Mouse (Mus musculus) spleen, adult 2 months (tissue): ENCODE results near the gene Dennd4a.

Experiments used
- CTCF ChIP-seq: fragments of 200-500 bp; IDR thresholded peaks from 2 replicates; pipeline ENCODE4 v1.5.1; 2011; ENCODE audit warnings: mild to moderate bottlenecking, inconsistent platforms; ENCODE audit not compliant: insufficient read depth, insufficient read length, insufficient replicate concordance; ENCODE audit errors: extremely low read depth
- POLR2A ChIP-seq: fragments of 200-500 bp; IDR thresholded peaks from 2 replicates; pipeline ENCODE4 v1.6.1; 2011; ENCODE audit warnings: low read depth, low read length, inconsistent platforms

GRCm38 (mm10) chr9:64793275-64793590 is 17.9 kb upstream of the Dennd4a start:
- TF ChIP-seq POLR2A = no peak
- TF ChIP-seq CTCF = no peak
